Mouse (Mus musculus) cerebellum, adult 2 months (tissue): ENCODE data around the gene Tet3.

ENCODE experiments used
- CTCF ChIP-seq: fragments of 200-500 bp; IDR thresholded peaks from 2 replicates; pipeline ENCODE4 v1.5.1; 2011; ENCODE audit warnings: low read depth, mild to moderate bottlenecking, control low read depth, low read length, moderate library complexity, borderline replicate concordance; ENCODE audit not compliant: insufficient read depth
- POLR2A ChIP-seq: fragments of 200-500 bp; IDR thresholded peaks from 2 replicates; pipeline ENCODE4 v1.6.1; 2011; ENCODE audit warnings: low read length, control low read depth, borderline replicate concordance; ENCODE audit not compliant: insufficient read depth

- no peak for TF ChIP-seq POLR2A
- TF ChIP-seq CTCF: no peak
Measured at GRCm38 (mm10) chr6:83436547-83436946, 22.3 kb downstream of the Tet3 start.
